ENCODE assay signal across 22 mouse cellular contexts in genomic region chr4:87075761-87076160, GRCm38 (mm10).
DNase-seq lines count a peak whose midpoint lies in the region; ATAC-seq and TF ChIP-seq lines count a peak whose summit lies in the region.
"Had no signal": no experiment of that assay in that cellular context is flagged by ENCODE, and none has a peak within 500 bp of the region (broad histone marks: within the 10 kb centered on the region; RNA-seq: fewer than 3 reads in every experiment).

No protein-coding gene starts in this region.

- no peaks in the 10 kb centered on the region for H3K9me3 ChIP-seq in heart, postnatal 0 days (replicated peaks; ENCODE audit: control insufficient read depth, low read length)
- no peaks in the 10 kb centered on the region for H3K9me3 ChIP-seq in embryonic facial prominence, embryonic 14.5 days (ENCODE audit: control insufficient read depth, low read length)
- H3K9me3 ChIP-seq: embryonic facial prominence, embryonic 12.5 days; embryonic facial prominence, embryonic 15.5 days; forebrain, embryonic 10.5 days; forebrain, embryonic 12.5 days had no signal

- WGBS in heart, postnatal 0 days: 39% methylated on average over 3 of the region's 3 CpGs
- 38% methylated on average over 3 of the region's 3 CpGs for WGBS in embryonic facial prominence, embryonic 14.5 days

- no peak overlapping the region for H3K4me3 ChIP-seq in heart, postnatal 0 days (ENCODE audit: low read depth, low read length)
- no peak overlapping the region for H3K4me3 ChIP-seq in embryonic facial prominence, embryonic 14.5 days (ENCODE audit: low read depth, low read length)
- H3K4me3 ChIP-seq: embryonic facial prominence, embryonic 12.5 days; embryonic facial prominence, embryonic 15.5 days; erythroblast, embryonic 14.5 days; forebrain, embryonic 10.5 days; forebrain, embryonic 12.5 days had no signal

- TF ChIP-seq EP300 in heart, postnatal 0 days (IDR thresholded peaks at IDR 0.05; ENCODE audit: low read depth): no peak

- H3K36me3 ChIP-seq in heart, postnatal 0 days (replicated peaks; ENCODE audit: control insufficient read depth, insufficient read depth, low read length): no peaks in the 10 kb centered on the region
- no peaks in the 10 kb centered on the region for H3K36me3 ChIP-seq in embryonic facial prominence, embryonic 14.5 days (ENCODE audit: control insufficient read depth, insufficient read depth, low read length)
- H3K36me3 ChIP-seq: embryonic facial prominence, embryonic 12.5 days; embryonic facial prominence, embryonic 15.5 days; forebrain, embryonic 10.5 days; forebrain, embryonic 12.5 days had no signal

- H3K4me1 ChIP-seq in heart, postnatal 0 days (ENCODE audit: control insufficient read depth, insufficient read depth): no peaks in the 10 kb centered on the region
- H3K4me1 ChIP-seq in embryonic facial prominence, embryonic 14.5 days (ENCODE audit: control insufficient read depth, insufficient read depth, low read length): no peaks in the 10 kb centered on the region
- H3K4me1 ChIP-seq: embryonic facial prominence, embryonic 12.5 days; embryonic facial prominence, embryonic 15.5 days; forebrain, embryonic 10.5 days; forebrain, embryonic 12.5 days had no signal

- H3K4me2 ChIP-seq in heart, postnatal 0 days (ENCODE audit: low read depth, low read length): no peak overlapping the region
- no peak overlapping the region for H3K4me2 ChIP-seq in embryonic facial prominence, embryonic 14.5 days (ENCODE audit: low read depth, low read length)
- H3K4me2 ChIP-seq: embryonic facial prominence, embryonic 12.5 days; embryonic facial prominence, embryonic 15.5 days; forebrain, embryonic 12.5 days had no signal

- H3K27me3 ChIP-seq in heart, postnatal 0 days (ENCODE audit: control insufficient read depth, insufficient read depth, low read length): no peaks in the 10 kb centered on the region
- no peaks in the 10 kb centered on the region for H3K27me3 ChIP-seq in embryonic facial prominence, embryonic 14.5 days (replicated peaks; ENCODE audit: control insufficient read depth, insufficient read depth, low read length)
- H3K27me3 ChIP-seq: embryonic facial prominence, embryonic 12.5 days; embryonic facial prominence, embryonic 15.5 days; forebrain, embryonic 12.5 days; Patski had no signal

- TF ChIP-seq CTCF in heart, postnatal 0 days (IDR thresholded peaks at IDR 0.05; ENCODE audit: low read depth): peak; percentile 29; the same call in 1 of the 2 replicates

- H3K27ac ChIP-seq in heart, postnatal 0 days (ENCODE audit: low read depth): no peak overlapping the region
- H3K27ac ChIP-seq in embryonic facial prominence, embryonic 14.5 days (replicated peaks; ENCODE audit: low read depth, low read length): no peak overlapping the region
- H3K27ac ChIP-seq: embryonic facial prominence, embryonic 12.5 days; embryonic facial prominence, embryonic 15.5 days; forebrain, embryonic 10.5 days; forebrain, embryonic 12.5 days had no signal

- intact Hi-C loops in heart, postnatal 25 days (cut with DNase I): no loop called here

- H3K9ac ChIP-seq in heart, postnatal 0 days (replicated peaks; ENCODE audit: low read depth, low read length): no peak overlapping the region
- H3K9ac ChIP-seq in embryonic facial prominence, embryonic 14.5 days (ENCODE audit: low read depth, low read length): no peak overlapping the region
- H3K9ac ChIP-seq: embryonic facial prominence, embryonic 12.5 days; embryonic facial prominence, embryonic 15.5 days; forebrain, embryonic 12.5 days had no signal

- ATAC-seq in heart, postnatal 0 days (ENCODE audit: insufficient read depth, low read depth): no peak
- ATAC-seq in embryonic facial prominence, embryonic 14.5 days (ENCODE audit: low read depth): peak; percentile 82
- ATAC-seq: activated CD4-positive, CD25-positive, alpha-beta regulatory T cell, adult 4 months; forebrain, embryonic 14.5 days; forebrain, embryonic 16.5 days; Patski had no signal

- DNase-seq in heart, postnatal 0 days (ENCODE audit: low spot score): no peak
- no peak for DNase-seq in heart, postnatal 25 days (ENCODE audit: low spot score)
- peak; percentile 90 for DNase-seq in Muller cell, postnatal 12 days (ENCODE audit: inconsistent ontology term)
- peak; percentile 41 for DNase-seq in embryonic facial prominence, embryonic 14.5 days (ENCODE audit: low spot score)
- DNase-seq in ovary, adult 18-20 months (ENCODE audit: low spot score): no peak
- DNase-seq: adrenal gland, adult 8-10 months; adrenal gland, postnatal 14 days; adrenal gland, postnatal 36 days; cerebellum, adult 11-12 months; cerebellum, adult 2 months; cerebellum, adult 9-10 months; cerebellum, postnatal 10 days; cerebellum, postnatal 25 days had no signal

Comparison
In these comparisons a context has a peak if more than half of its experiments do, and no peak if none do; other contexts are left out.
1. DNase-seq: peak in Muller cell, postnatal 12 days (single experiment) and embryonic facial prominence, embryonic 14.5 days (single experiment); none in heart, postnatal 0 days (single experiment), heart, postnatal 25 days (single experiment) and ovary, adult 18-20 months (single experiment).